Mouse (Mus musculus): ENCODE measurements at regions not wholly inside any gene's neighbourhood (a gene's known extent, or its start where the extent isn't known, plus 50 kb on each side); places are given as distances from the start of the nearest gene placed in this dataset.

DNA sequence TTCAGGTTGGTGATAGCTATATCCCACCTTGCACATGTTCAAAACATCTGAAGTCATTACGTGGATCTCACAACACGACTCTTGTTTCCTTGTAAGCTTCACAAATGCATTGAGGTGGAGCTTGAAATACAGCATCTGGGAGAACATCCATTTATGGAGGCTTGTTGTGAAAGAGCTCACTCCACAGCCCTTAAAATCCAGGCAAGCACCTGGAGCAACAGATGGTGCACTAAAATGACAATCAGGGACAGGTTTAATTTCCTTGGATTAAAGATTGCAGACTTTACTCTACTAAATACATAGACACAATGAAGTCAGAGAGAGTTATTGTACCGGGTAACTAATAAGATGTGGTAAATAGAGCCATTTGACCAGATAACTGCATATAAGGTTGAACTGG is 219.2 kb upstream of the Crbn start:
- TF ChIP-seq POLR2A (IDR thresholded peaks at IDR 0.05; ENCODE audit: insufficient read length, low read depth) (no peak), E2F4 (IDR thresholded peaks at IDR 0.05; ENCODE audit: insufficient read depth) (no peak), USF1 (IDR thresholded peaks at IDR 0.05; ENCODE audit: low read depth) (no peak), TCF12 (IDR thresholded peaks at IDR 0.05; ENCODE audit: insufficient read depth, poor library complexity, severe bottlenecking) (no peak), MYOD1 (IDR thresholded peaks at IDR 0.05; ENCODE audit: control insufficient read depth in 1 of 3, insufficient read length in 2 of 3, low read depth in 2 of 3) (no peak), CEBPB (IDR thresholded peaks at IDR 0.05; ENCODE audit: insufficient read depth, poor library complexity, severe bottlenecking) (no peak), POLR2AphosphoS2 (IDR thresholded peaks at IDR 0.05; ENCODE audit: insufficient read length, low read depth) (no peak)

All from myocyte (in vitro differentiated cells).